Mouse (Mus musculus) thymus, postnatal 14 days (tissue): ENCODE measurements at regions not wholly inside any gene's neighbourhood (a gene's known extent, or its start where the extent isn't known, plus 50 kb on each side); places are given as distances from the start of the nearest gene placed in this dataset.

Experiments
- DNase-seq: peaks from one replicate; pipeline ENCODE4 v3.0.0; 2021

DNA sequence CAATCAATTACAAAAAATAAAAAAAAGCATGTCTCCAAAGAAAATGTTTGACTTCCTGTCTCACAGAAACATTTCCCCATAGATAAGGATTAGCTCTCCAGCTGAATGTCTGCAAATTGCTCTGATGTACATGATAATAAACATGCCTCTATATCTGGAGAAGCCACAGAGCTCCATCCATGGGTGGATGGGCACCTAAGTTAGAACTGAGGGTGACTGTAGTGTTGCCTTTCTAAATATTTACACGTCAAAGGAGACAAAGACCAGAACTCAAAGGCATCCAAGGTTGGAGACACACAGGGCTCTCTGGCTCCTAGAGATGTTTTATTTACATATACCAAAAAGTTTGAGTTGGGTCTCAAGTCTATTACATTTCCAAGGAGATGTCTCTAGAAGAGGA is 427.1 kb upstream of the Map3k7 start:
- no peak for DNase-seq

DNA sequence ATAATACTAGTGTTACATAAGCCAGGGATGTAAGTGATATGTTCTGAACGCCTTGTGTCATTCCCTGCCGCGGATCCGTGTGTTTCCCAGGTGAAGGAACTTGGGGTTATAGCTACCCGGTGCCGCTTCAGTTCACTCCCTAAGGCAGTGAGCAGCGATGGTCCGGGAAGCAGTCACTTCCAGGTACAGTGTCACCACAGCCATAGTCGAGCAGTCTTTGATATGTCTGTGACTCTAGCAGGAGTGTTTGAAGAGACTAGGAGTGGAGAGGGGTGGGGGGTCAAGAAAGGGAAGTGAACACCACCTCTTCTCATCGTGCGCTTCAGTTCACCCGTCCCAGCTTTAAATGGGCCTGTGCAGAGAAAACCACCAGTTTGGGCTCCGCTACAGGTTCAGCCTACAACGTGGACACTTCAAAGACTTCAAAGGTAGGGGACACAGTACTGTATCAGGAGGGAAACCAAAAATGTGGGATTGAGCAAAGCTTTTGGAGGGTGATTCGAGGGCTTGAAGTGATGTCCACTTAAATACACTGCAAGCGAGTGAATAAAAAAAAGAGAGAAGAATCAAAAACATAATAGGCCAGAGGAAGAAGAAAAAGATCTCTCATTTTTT is 410.0 kb upstream of the Map3k7 start:
- no peak for DNase-seq

DNA sequence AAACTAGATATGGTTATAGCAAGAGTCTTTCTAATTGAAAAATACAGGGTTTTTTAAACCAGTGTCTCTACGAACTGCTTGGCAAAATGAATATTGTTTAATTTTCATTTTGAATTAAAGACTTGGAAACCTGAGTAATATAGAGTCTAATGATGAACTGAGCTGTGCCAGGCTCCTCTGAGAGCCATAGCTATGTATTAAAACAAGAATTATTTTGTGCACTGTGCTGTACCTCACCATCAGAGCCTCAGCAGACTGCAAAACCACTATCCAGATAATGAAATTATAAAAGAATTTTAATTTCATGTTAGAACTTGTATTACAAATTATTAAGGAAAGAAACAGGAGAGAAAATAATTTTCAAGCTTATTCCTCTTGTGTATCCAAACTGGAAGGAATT is 408.8 kb upstream of the Map3k7 start:
- no peak for DNase-seq

DNA sequence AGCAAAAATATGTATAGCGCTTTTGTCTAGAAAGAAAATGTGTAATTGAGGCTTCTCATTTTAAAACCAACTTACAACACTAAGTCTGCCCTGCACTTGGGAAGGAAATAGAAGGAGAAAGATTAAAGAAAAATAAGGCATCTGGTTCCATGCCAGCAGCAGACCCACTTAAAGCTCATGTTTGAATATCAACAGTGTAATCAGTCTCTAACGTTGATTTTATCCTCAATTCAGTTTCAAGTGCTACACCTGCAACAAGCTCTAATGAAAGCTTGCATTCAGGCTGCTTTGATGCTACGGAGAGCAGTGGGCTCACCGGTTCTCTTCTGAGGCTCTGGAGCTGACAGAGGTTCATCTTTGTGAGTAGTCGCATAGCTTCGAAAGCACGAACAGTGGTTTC is 406.6 kb upstream of the Map3k7 start:
- DNase-seq: no peak

DNA sequence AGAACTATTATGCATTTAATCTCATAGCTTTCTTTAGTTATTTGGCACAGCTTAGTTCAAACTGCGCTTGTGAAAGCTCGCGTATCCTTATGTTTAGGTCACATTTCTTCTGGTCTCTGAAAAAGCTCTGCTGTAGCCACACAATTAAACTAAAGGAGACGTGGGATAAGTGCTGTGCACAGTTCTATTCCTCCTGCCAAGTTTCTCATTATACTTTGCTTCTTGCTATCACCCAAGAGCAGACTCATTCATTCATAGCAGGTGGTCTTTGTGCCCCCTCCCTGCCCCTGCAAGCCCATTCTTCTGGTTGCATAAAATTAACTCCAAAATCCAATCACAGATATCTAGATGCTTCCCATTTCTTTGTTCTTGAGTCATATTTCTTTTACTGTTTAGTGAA is 403.6 kb upstream of the Map3k7 start:
- DNase-seq: no peak

DNA sequence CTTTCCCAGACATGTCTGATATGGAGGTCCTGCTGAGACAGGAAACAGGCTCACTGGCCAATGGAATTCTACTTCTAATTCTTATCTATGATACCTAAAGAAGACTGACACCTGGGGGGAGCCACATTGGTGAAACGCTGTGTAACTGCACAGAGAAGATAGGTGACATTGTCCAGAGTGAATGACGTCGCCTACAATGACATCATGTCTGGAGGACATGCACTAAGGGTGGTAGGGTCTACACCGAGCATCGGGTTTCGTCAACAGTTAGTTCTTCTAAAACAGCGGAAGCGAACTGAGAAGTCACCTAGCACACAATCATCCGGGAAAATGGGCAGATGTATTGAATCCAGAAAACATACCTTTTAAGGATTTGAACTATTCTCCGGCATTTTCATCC is 402.7 kb upstream of the Map3k7 start:
- no peak for DNase-seq

DNA sequence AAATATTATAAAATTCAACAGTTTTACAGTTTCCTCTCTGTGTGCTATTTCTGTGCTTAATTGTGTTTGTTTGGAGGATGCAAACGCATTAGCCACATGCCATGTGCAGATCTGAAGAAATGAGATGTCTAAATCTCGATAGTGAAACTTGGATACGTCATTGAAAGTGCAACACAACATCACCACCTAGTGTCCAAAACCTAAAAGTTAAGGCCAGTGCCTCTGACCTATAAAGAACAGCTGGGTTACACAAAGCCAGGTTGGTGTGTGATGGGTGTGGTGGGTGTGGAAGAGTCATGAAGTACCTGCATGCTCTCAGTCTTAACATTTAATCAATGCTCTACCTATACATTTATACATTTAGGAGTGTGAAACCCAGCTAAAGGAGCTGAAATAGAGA is 402.1 kb upstream of the Map3k7 start:
- DNase-seq: no peak

DNA sequence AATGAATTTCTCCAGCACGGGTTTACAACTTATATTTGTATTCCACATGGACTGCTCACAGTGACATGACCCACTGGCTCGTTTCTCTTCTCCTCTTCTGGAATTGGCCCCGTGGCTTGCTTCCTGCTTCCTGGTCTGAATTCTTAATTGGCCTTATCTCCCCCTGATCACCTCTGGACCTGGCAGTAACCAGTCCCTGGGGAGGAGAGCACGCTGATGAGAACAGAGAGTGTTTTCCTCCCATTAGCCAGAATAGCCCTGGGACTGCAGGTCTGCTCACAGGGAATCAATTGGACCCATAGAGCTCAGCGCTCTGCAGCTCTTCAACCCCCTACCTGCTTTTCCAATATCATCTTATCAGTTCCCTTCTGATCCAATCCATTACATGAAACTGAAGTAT is 397.7 kb upstream of the Map3k7 start:
- no peak for DNase-seq

DNA sequence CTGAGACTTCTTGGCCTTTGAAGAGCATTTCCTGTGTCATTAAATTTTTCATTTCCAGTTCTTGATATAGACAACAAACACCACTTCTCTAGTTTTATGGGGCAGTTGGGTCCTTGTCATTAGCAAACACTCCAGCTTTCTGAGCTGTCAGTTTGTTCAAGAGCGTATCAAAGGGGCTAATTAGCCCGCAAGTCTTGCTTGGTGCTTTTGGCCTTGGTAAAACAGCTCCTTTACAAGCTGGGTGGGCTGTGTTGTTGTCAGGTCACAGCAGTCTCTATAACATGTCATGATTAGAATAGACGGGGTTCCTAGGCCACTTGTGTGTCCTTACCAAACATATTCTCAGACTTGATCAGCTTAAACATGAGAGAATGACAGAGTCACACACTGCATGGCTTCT is 397.1 kb upstream of the Map3k7 start:
- DNase-seq: no peak

DNA sequence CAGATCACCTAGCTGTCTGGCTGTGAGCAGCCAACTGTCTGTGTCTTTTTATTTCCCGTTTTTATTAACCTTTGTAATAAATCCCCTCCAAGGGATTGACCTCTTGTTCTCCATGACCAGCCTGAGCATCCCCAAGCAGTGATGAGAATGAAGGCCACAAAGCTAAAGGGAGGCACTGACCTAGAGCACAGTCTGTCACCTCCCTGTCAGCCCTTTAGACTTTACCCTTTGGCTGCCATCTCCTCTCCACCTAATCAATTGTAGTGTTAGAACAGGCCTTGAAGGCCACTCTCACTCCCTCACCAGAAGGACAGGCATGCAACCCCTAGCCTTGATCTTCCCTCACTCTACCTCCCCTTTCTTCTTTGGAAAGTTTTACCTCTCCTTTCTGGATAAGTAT is 394.2 kb upstream of the Map3k7 start:
- DNase-seq: no peak

DNA sequence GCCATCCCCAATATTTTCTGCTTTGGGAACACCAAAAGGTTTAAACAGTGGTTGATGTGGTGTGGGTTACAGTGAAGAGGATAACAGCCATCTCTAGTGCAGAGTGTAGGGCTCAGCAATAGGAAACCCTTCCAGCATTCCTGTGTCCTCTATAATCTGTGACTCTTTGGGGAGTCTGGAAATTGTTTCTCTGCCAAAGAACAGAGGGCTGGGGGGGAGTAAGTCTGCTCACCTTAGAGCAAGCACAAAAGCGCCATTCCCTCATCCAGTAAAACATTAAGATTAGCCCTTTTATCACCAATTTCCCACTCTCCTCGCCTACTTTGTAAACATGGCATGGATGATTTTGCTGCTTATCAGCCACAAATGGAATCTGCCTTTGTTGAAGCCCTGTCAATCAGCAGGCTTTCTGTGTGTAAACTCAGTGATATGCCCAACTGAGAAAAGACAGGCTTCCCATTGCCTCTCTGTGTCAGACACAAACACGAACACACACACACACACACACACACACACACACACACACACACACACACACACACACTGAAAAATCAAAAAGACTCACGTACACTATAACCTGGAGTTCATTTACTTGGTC is 386.8 kb upstream of the Map3k7 start:
- no peak for DNase-seq

DNA sequence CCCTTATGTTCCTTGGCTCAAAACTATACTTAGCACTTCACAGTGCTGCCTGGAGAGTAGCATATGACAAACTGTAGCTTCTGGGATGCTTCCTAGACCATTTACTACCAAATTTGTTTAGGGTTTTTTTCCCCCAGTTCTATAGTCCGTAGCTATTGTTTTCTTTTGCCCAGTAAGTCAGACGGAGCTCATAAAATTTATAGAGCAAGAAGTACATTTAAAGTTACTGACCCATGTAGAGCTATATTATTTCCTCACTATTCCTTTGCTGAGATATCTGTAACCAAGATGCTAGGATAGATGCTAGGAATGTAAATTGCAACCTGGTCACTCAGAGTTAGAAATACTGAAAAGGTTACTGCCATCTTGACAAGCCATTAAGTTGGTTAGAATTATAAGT is 380.4 kb upstream of the Map3k7 start:
- DNase-seq: no peak

DNA sequence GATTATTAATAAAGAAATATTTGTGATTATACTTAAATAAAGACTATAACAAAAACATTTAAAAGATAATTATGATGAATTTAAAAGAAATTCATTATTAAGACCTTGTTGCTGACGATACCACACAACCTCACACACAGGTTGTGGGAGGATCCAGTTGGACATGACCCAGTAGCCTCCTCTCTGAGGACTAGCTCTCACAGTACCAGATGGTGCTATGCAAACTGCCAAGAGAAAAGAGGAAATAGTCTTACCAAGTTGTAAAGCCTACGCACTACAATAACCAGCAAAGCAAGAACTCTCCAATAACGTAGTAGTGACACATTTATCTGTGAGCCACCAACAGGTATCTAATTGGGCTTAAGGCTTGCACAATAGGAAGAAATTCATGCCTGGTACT is 379.7 kb upstream of the Map3k7 start:
- DNase-seq: no peak

DNA sequence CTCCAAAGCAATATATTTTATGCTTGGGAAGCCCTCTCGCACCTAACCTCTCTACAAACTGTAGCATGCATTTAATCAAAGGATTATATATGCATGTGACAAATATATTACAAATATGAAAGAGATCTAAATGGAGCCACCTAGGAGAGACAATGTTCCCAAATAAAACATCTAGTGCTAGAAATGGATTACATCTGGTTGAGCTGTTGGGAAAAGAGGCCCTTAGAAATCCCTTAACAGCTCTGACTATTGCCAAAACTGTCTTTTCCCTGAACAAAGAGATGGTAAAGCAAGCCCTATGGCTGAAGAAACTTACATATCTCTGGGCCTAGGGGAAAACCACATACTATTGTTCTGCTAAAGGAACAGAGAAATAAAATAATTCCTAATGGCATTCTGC is 369.8 kb upstream of the Map3k7 start:
- no peak for DNase-seq

DNA sequence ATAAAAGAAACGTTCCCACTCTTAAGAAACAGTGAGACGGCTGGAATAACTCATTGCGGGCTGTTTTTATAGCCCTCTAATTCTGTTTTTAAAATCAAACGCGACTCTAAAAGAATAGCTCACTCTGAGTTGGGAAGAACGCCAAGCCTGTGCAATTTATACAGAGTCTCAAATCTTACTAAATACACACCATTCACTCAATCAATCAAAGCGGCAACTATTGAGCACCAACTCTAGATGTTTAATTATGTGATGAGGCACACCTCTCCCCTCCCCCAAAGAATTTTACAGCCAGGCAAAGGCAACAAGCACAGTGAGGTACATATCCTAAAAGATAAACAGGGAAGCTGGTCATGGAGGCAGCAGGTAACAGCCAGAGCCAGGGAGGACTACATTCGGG is 362.4 kb upstream of the Map3k7 start:
- DNase-seq: no peak

DNA sequence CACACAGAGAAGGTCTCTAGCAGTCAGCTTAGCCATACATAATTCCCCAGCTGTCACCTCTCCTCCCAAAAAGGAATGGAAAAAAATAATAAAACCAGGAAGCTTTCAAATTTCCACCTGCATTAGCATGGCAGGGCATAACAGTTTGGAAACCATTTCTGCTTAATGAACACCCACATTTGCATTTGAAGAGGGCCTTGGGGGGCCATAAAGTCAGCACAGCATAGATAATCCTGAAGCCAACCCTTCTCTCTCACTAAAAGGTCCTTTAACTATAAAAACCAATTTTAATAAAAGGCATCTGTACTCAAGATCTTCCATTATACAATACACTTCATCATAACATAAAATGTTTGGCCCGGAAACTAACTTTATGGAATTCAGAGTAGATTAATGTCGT is 360.1 kb upstream of the Map3k7 start:
- DNase-seq: no peak

DNA sequence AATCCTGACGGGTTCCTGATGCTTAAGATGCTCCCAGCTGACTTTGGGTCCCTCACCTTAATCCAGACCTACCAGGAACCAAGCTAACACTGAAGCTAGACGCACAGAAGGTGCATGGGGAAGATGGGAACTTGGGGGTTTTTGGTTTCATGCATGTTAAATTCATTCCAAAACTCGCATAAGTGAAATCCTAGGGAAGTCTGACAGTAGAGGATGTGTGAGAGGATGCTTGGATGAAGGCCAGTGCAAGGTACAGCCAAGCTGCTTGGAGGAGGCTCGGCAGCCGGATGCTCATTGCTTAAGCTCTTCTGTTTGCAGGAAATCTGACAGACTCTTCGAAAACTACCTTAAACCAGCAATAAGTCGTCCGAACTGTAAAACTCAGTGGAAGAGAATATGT is 355.1 kb upstream of the Map3k7 start:
- DNase-seq: no peak

DNA sequence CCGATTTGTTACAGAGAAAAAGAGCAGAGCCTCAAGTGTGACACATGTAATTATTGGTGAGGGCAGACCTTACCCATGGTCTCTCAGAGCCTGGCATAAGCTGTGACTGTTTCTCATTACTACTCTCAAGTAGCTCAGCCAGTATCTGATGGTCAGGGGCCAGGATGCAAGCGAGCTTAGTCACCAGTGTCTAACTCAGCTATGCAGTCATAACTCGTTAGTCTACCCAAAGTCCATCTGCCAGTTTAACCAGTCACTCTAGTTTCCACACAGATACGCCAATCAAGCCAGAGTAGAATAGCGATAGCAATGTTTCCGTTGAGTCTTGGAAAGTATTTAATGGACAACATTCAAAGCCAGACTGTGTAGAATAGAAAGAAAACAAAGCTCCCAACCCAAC is 354.3 kb upstream of the Map3k7 start:
- DNase-seq: no peak

DNA sequence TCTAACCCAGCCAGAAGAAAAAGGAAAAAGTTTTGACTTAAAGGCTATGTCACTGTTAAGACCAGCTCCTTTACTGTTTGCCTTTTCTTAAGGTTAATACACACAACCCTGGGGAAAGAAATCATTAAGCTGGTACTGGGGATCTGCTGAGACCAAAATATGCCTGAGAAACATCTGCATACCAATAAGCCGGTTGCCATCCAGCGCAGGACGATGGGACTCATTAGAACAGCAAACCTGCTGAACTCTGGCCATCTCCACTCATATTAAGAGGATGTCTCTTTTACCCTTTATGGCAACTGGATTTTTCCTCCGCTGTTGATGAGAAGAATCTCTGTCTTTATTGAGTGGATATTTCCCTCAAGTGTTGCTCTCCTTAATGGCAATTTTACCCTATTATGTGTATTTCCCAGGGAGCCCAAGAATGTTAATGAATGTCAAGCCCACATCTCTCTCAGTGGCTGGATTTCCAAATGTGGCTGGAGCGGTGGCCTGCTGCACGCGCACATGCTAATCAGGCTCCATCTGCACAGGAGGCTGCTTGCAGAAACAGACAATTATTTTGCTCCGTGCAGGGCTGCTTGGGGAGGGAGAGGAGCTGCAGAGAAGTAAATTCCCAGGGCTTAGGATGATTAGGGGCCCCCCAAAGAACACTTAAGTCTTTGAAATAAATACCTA is 351.6 kb upstream of the Map3k7 start:
- no peak for DNase-seq

DNA sequence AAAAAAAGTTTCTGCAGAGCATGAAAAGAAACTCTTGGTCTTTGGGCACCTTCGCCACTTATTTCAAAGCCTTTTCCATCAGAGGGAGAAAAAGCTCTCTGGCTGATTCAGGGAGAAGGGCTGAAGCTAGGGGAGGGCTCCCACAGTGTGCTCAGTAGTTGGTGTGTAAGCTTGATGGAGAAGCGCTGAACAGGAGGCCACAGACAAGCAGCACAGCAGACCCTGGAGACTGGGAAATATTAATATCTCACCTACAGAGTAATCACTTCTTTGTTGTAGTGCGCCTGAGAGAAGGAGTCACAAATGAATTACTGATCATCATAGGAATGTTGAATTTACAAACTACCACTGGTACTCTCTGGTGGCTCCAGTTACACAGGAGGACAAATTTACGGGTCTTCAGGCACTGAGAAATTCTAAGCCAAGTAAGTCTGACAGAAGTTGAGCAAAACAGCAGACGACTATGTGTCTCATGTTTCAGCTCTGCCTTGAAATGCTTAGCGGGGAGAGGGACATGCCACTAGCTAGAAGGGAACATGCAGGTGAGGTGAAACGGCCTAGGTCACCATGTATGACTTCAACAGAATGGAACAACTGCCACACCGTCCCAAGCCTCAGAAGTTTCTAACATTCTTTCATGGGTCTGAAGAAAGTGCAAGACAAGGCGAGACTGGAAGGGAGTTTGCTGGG is 350.9 kb upstream of the Map3k7 start:
- DNase-seq: no peak

DNA sequence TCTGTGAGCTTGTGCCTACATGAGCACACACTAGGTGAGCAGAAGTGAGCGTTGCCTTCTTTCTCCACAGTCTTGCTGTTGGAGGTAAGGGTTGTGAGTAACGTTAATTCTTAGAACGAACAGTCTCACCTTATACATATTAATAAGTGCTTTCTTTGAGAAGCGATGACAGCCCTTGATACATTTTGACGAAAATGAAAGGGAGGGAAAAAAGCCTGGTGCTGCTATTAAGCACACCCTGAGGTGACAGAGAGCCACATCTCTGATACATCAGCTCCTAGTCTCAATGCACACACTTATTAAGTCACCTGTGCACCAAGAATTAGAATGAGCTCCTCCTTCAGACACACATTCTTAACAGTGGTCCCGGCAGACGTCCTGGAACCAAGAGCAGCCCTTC is 346.3 kb upstream of the Map3k7 start:
- no peak for DNase-seq

DNA sequence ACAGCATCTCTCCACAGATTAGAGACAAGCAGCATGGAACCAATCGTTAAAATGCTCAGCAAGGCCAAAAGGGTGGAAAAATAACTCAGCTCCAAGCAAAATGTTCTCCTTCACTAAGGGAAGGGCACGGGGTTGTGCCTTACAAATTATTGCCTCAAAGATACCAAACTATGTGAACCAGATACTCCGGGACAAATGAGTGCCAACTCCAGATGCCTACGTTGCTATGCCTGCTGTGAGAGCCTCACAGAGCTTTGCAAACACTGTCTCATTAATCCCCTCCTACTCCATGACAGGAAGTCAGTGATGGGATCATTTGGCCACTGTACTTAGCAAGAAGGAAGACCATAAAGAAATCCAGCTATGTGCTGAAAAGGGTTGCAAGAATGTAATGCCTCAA is 345.9 kb upstream of the Map3k7 start:
- DNase-seq: no peak

DNA sequence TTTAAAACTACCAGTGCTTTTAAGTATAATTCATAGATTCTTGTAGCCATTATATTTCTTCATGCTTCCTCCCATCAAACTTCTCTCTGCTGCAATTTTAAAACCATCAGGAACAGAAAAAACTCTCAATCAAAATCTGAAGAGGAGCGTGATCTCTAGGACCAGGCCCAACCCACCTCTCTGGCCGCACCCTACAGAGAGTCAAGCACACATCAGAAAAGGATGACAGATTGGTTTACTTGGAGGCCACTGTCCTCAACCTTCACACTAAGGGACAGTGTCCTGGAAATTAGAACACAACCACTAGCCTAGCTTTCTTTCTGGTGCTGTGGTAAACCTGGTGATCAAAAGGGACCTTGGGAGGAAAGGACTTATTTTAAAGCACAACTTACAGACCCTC is 342.7 kb upstream of the Map3k7 start:
- DNase-seq: no peak

DNA sequence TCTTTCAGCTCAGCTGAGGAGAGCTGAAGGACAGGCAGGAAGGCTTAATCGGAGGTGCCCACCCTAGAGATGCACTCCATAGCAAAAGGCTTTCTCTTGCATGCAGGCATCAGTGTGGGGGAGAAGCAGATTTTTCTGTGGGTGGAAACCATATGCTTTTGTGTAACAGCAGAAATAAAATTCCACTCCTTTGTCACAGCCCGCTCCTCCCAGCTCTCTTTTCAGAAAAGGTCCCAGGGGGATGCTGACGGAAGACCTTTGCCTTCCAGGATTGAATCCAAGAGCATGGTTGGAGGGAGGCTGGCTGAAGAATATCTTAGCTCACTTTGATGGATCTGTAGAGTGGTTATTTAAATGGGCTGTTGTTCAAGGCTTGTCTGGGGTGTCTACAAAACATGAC is 336.8 kb upstream of the Map3k7 start:
- no peak for DNase-seq
